Mouse (Mus musculus) left cerebral cortex, postnatal 25 days (tissue): Measurements from ENCODE around the gene Endou. TPM values are rescaled to one million over a fixed set of nuclear protein-coding genes. Genes with fewer than 3 reads are reported as not detected.
"Not testable (repeated sequence)": the region's sequence is repeated elsewhere in the genome, so short reads cannot be mapped to it uniquely, and the experiment has no call there.

Source experiments
- DNase-seq, 2 experiments: peaks; one replicate each; pipeline ENCODE4 v3.0.0; 2022; ENCODE audit warnings: low spot score in 2 of 2, mixed read lengths in 1 of 2
- intact Hi-C: fragments of 180-260 bp; cut with DNase I; formaldehyde crosslinking; loops from one replicate; pipeline ENCODE4 v1.15.1; 2025
- total RNA-seq, 2 experiments: library from RNA; stranded (reverse); gene quantifications; 2 replicates each; pipeline ENCODE4 v1.2.3; 2021

The Endou gene
- total RNA-seq, 2 experiments from 2014 or later: 2.3 to 2.7 TPM

GRCm38 (mm10) chr15:97715083-97715482 lies 16.1 kb downstream of the Endou start:
- intact Hi-C loops: no loop called here
- no peak for DNase-seq

- no peak for DNase-seq
- intact Hi-C loops: no loop called here
Observed at GRCm38 (mm10) chr15:97712546-97712945, 18.6 kb downstream of the Endou start.

GRCm38 (mm10) chr15:97710906-97711305 lies 20.2 kb downstream of the Endou start:
- intact Hi-C loops: no loop called here
- no peak for DNase-seq

GRCm38 (mm10) chr15:97705211-97706050 lies 25.7 kb downstream of the Endou start, which contains the start of gene Rpap3:
Rpap3 (minus strand) TSS chr15:97705825.
- intact Hi-C loops: loop anchor here (5.0 kb wide), 1 partner anchor 257 kb away; the partner anchor contains the start of gene Tmem106c
- peak; percentile 84 to 89 for DNase-seq

- intact Hi-C loops: no loop called here
- no peak for DNase-seq
Observed at GRCm38 (mm10) chr15:97696616-97697015, 34.5 kb downstream of the Endou start.

- intact Hi-C loops: no loop called here
Observed at GRCm38 (mm10) chr15:97693411-97693810, 37.7 kb downstream of the Endou start.

GRCm38 (mm10) chr15:97684118-97684517 lies 47.0 kb downstream of the Endou start:
- no peak for DNase-seq
- intact Hi-C loops: no loop called here

More at GRCm38 (mm10) chr15:97693411-97693810, 37.7 kb downstream of the Endou start:
- DNase-seq: no peak

GRCm38 (mm10) chr15:97682053-97682452 lies 49.1 kb downstream of the Endou start:
- DNase-seq: no peak
- intact Hi-C loops: no loop called here

GRCm38 (mm10) chr15:97679991-97680681 lies 51.0 kb downstream of the Endou start:
- intact Hi-C loops: no loop called here
- no peak for DNase-seq

GRCm38 (mm10) chr15:97677341-97677740 lies 53.8 kb downstream of the Endou start:
- intact Hi-C loops: no loop called here
- DNase-seq: no peak

GRCm38 (mm10) chr15:97675927-97676326 lies 55.2 kb downstream of the Endou start:
- intact Hi-C loops: no loop called here
- no peak for DNase-seq

GRCm38 (mm10) chr15:97674423-97674822 lies 56.7 kb downstream of the Endou start:
- intact Hi-C loops: loop anchor here (5.0 kb wide), 1 partner anchor 108 kb away; no protein-coding TSS in a partner anchor
- no peak for DNase-seq

GRCm38 (mm10) chr15:97673256-97674000 lies 57.7 kb downstream of the Endou start:
- intact Hi-C loops: loop anchor here (5.0 kb wide), 1 partner anchor 109 kb away; no protein-coding TSS in a partner anchor
- no peak for DNase-seq

GRCm38 (mm10) chr15:97672211-97672765 lies 58.9 kb downstream of the Endou start:
- DNase-seq: peak; percentile 80 to 91
- intact Hi-C loops: loop anchor here (5.0 kb wide), 1 partner anchor 110 kb away; no protein-coding TSS in a partner anchor

GRCm38 (mm10) chr15:97670554-97670953 lies 60.6 kb downstream of the Endou start:
- DNase-seq: no peak
- intact Hi-C loops: loop anchor here (5.0 kb wide), 1 partner anchor 112 kb away; no protein-coding TSS in a partner anchor

GRCm38 (mm10) chr15:97668158-97668877 lies 62.8 kb downstream of the Endou start:
- not testable (repeated sequence) for DNase-seq
- intact Hi-C loops: loop anchor here (10.0 kb wide), 1 partner anchor 344 kb away; no protein-coding TSS in a partner anchor

- intact Hi-C loops: loop anchor here (10.0 kb wide), 1 partner anchor 343 kb away; no protein-coding TSS in a partner anchor
- peak; percentile 72 to 76 for DNase-seq
Observed at GRCm38 (mm10) chr15:97667437-97667836, 63.7 kb downstream of the Endou start.

GRCm38 (mm10) chr15:97666457-97666770 lies 64.7 kb downstream of the Endou start:
- DNase-seq: no peak
- intact Hi-C loops: loop anchor here (10.0 kb wide), 1 partner anchor 342 kb away; no protein-coding TSS in a partner anchor
